Mouse (Mus musculus) midbrain, embryonic 12.5 days (tissue): ENCODE results near the gene Ccdc82. TPM values are rescaled to one million over a fixed set of nuclear protein-coding genes. Genes with fewer than 3 reads are reported as not detected.
A peak's percentile ranks its signal among the peaks of the same experiment; 100 is the strongest.

Experiments used
- ATAC-seq: fragments of 200-750 bp; cut with Nextera tagmentation; 2 replicates; pipeline ENCODE4 v1.8.0; 2017; ENCODE audit warnings: low read depth, moderate TSS enrichment, moderate library complexity; ENCODE audit not compliant: low FRiP score
- H3K27ac ChIP-seq: fragments of 300-500 bp; sonication (generic); replicated peaks from 2 replicates; pipeline ENCODE4 v1.5.1; 2016; ENCODE audit warnings: mild to moderate bottlenecking
- H3K27me3 ChIP-seq: fragments of 300-500 bp; sonication (generic); 2 replicates; pipeline ENCODE4 v1.6.1; 2016; ENCODE audit warnings: mild to moderate bottlenecking
- H3K36me3 ChIP-seq: fragments of 300-500 bp; sonication (generic); 2 replicates; pipeline ENCODE4 v1.6.1; 2016
- H3K4me1 ChIP-seq: fragments of 300-500 bp; sonication (generic); 2 replicates; pipeline ENCODE4 v1.6.1; 2016
- H3K4me2 ChIP-seq: fragments of 300-500 bp; sonication (generic); replicated peaks from 2 replicates; pipeline ENCODE4 v1.6.1; 2016; ENCODE audit warnings: mild to moderate bottlenecking, moderate library complexity
- H3K4me3 ChIP-seq: fragments of 300-500 bp; sonication (generic); 2 replicates; pipeline ENCODE4 v1.5.1; 2016; ENCODE audit warnings: mild to moderate bottlenecking
- H3K9ac ChIP-seq: fragments of 300-500 bp; sonication (generic); replicated peaks from 2 replicates; pipeline ENCODE4 v1.6.1; 2016; ENCODE audit warnings: mild to moderate bottlenecking, moderate library complexity
- H3K9me3 ChIP-seq: fragments of 300-500 bp; sonication (generic); 2 replicates; pipeline ENCODE4 v1.6.1; 2016; ENCODE audit warnings: mild to moderate bottlenecking
- WGBS: fragments of 180-500 bp; shearing (Covaris S2); methylation state at CpG from one replicate; pipeline ENCODE4 v1.1.7; 2016; 5-methylcytosine and 5-hydroxymethylcytosine counted together
- polyA plus RNA-seq: library from polyadenylated mRNA; unstranded; fragments of >200 nt; fragmentation: Nextera tagmentation; extraction: Ambion mirVana; gene quantifications from 2 replicates; pipeline ENCODE4 v1.2.1, GENCODE M21; 2016

Gene Ccdc82
- polyA plus RNA-seq, 1 experiment from 2014 or later = 15.8 TPM

DNA sequence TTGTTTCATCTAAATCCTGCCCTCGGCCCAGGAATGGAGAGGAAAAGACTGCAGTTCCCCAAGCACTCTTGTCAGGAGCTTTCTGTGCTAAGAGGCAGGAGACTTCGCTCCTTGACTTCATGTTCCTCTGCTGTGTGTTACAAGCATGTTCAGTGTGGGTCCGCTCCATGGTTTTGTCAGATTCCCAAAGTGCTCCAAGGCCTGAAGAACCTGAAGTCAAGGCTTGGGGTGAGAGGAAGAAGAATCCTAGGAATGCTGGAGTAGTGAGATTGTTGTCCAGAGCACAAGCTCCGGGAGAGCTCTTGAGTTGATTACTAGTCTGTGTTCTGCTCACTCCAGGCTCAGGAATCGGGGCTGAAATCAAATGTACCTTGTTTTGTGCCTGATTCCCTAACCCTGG is 68.6 kb downstream of the Ccdc82 start:
- Histone ChIP-seq H3K9me3 (no peaks in the 10 kb centered on the region), H3K4me1 (peaks cover 7% of the 10 kb centered on the region; the same call in 1 of the 2 replicates), H3K4me2 (no peak overlapping the region), H3K9ac (no peak overlapping the region), H3K27me3 (no peaks in the 10 kb centered on the region), H3K36me3 (no peaks in the 10 kb centered on the region), H3K4me3 (no peak overlapping the region), H3K27ac (no peak overlapping the region)
- WGBS = 86% methylated on average over 5 of the region's 5 CpGs
- no peak for ATAC-seq

DNA sequence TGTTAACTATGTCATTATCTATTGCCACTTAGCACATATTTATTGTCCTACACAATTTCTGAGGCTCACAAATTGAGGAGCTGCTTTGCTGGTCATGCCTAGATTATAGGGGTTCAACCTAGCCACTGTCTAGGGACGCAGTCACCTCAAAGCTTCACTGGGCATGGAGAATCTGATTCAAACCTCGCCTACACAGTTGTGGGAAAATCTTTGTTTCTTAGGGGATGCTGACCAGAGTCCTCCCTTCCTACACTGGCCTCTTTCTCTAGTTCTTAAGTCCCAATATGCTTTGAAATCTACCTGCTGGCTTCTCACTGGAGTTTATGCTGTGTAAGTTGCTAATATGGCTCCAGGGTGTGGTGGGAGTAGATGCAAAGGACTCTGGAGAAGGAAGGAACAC is 72.8 kb downstream of the Ccdc82 start:
- Histone ChIP-seq H3K27ac (no peak overlapping the region), H3K36me3 (no peaks in the 10 kb centered on the region), H3K4me3 (no peak overlapping the region), H3K4me1 (peaks cover 15% of the 10 kb centered on the region), H3K9ac (no peak overlapping the region), H3K9me3 (no peaks in the 10 kb centered on the region), H3K4me2 (no peak overlapping the region), H3K27me3 (no peaks in the 10 kb centered on the region)
- ATAC-seq = no peak
- WGBS = 87% methylated on average over 2 of the region's 2 CpGs

DNA sequence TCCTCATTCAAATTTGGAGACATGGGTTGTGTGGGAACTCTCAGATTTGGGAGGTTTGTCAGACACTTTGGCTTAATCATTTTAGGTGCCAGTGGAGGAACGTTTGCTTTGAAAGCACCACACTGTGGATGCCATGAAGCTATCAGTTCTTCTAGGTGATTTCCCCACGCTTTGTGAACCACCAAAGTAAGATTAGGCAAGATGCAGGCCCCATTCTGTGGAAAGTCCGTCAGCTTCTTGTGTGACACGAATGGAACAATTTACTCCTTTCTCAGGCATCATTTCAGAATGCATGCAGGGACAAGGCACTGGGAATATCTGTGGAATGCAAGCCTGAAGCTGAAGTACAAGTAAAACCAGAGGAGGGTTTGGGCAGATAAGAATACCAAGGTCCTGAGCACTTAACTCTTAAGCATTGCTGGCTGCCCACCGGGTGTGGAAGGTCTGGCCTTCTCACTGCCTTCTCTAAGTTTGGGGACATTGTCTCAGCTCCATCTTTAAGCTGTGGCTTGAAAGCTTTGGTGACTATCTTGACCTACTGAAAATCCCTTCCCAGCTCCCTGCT is 74.1 kb downstream of the Ccdc82 start:
- no peak overlapping the region for H3K9ac ChIP-seq
- 84% methylated on average over 5 of the region's 5 CpGs for WGBS
- no peaks in the 10 kb centered on the region for H3K27me3 ChIP-seq
- no peak overlapping the region for H3K27ac ChIP-seq
- ATAC-seq = no peak
- no peaks in the 10 kb centered on the region for H3K36me3 ChIP-seq
- H3K4me1 ChIP-seq = peaks cover 13% of the 10 kb centered on the region
- no peak overlapping the region for H3K4me2 ChIP-seq
- no peaks in the 10 kb centered on the region for H3K9me3 ChIP-seq
- H3K4me3 ChIP-seq = no peak overlapping the region

DNA sequence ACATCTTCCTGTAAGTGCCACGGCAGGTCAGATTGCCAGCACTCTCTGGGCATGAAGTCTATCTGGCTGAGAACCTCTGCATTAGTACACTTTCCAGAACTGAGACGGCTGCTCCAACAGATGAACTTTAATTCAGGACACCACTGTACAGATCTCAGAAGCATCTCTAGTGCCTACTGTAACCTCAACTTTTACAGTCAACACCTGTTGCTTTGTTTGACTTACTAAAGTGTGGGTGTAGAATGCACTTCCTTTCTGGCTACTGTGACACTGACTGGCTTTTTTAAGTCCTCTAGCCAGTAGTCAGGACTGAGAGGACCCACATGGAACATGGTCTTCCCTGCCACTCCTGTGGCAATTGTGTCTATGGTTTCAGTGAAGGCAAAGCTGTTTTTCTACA is 76.3 kb downstream of the Ccdc82 start:
- WGBS = 80% methylated on average over 2 of the region's 2 CpGs
- H3K9me3 ChIP-seq = no peaks in the 10 kb centered on the region
- H3K27ac ChIP-seq = no peak overlapping the region
- no peak for ATAC-seq
- H3K4me1 ChIP-seq = peaks cover 12% of the 10 kb centered on the region
- H3K36me3 ChIP-seq = no peaks in the 10 kb centered on the region
- no peaks in the 10 kb centered on the region for H3K27me3 ChIP-seq
- no peak overlapping the region for H3K4me2 ChIP-seq
- H3K4me3 ChIP-seq = no peak overlapping the region
- no peak overlapping the region for H3K9ac ChIP-seq

DNA sequence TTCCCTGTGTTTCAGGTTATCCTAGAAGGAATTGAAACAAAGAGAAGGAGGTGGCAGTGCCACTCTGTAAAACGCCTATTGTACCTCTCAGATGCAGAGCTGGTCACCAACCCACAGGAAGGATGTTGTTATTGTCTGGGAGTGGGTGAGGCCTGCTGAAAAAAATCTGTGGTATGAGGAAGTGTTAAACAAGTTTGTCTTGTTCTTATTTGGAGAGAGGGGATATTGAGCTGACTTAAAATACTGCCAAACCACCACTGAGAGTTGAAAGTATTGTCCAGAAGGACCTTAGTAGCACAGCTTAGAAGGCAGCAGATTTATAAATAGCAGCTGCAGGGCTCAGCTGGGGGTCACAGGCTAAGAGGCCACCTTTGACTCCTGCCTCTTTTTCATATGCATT is 76.9 kb downstream of the Ccdc82 start:
- Histone ChIP-seq H3K36me3 (no peaks in the 10 kb centered on the region), H3K27me3 (no peaks in the 10 kb centered on the region), H3K4me2 (no peak overlapping the region), H3K4me3 (no peak overlapping the region), H3K4me1 (peaks cover 12% of the 10 kb centered on the region), H3K27ac (0 out of 2 replicates have a peak overlapping the region, but pooled peaks have one; percentile 52), H3K9ac (no peak overlapping the region), H3K9me3 (no peaks in the 10 kb centered on the region)
- ATAC-seq = no peak
- WGBS = 36% methylated on average over 1 of the region's 1 CpGs

Other genes starting within 250 kb of the Ccdc82 start
- 12.8 and 14.0 TPM in 2 replicates for gene Jrkl, start 1.1 kb upstream of the Ccdc82 start, polyA plus RNA-seq
- 12.5 and 12.8 TPM in 2 replicates for gene Maml2, start 51.0 kb downstream of the Ccdc82 start, polyA plus RNA-seq
- gene Gm17571, start 199.8 kb downstream of the Ccdc82 start, polyA plus RNA-seq = not detected in 2 replicates